Mouse (Mus musculus) hindbrain, embryonic 16.5 days (tissue): Measurements from ENCODE around the gene Apobec1. TPM values are rescaled to one million over a fixed set of nuclear protein-coding genes. Genes with fewer than 3 reads are reported as not detected.

Experiments
- ATAC-seq: fragments of 200-750 bp; cut with Nextera tagmentation; 2 replicates; pipeline ENCODE4 v1.8.0; 2017; ENCODE audit warnings: moderate TSS enrichment, moderate library complexity
- H3K27ac ChIP-seq: fragments of 300-500 bp; sonication (generic); 2 replicates; pipeline ENCODE4 v1.5.1; 2014; ENCODE audit warnings: low read depth, mild to moderate bottlenecking, control low read depth, low read length, moderate library complexity
- H3K27me3 ChIP-seq: fragments of 300-500 bp; sonication (generic); replicated peaks from 2 replicates; pipeline ENCODE4 v1.6.1; 2014; ENCODE audit warnings: low read length; ENCODE audit not compliant: control insufficient read depth, insufficient read depth
- H3K36me3 ChIP-seq: fragments of 300-500 bp; sonication (generic); 2 replicates; pipeline ENCODE4 v1.6.1; 2014; ENCODE audit warnings: mild to moderate bottlenecking, low read length, moderate library complexity, mixed read lengths; ENCODE audit not compliant: control insufficient read depth, insufficient read depth
- H3K4me1 ChIP-seq: fragments of 300-500 bp; sonication (generic); 2 replicates; pipeline ENCODE4 v1.6.1; 2014; ENCODE audit warnings: low read depth, low read length; ENCODE audit not compliant: control insufficient read depth, insufficient read depth
- H3K4me2 ChIP-seq: fragments of 300-500 bp; sonication (generic); 2 replicates; pipeline ENCODE4 v1.6.1; 2014; ENCODE audit warnings: mild to moderate bottlenecking, low read length, control low read depth, moderate library complexity
- H3K4me3 ChIP-seq: fragments of 300-500 bp; sonication (generic); 2 replicates; pipeline ENCODE4 v1.5.1; 2014; ENCODE audit warnings: mild to moderate bottlenecking, low read length, control low read depth, moderate library complexity
- H3K9ac ChIP-seq: fragments of 300-500 bp; sonication (generic); 2 replicates; pipeline ENCODE4 v1.6.1; 2014; ENCODE audit warnings: low read depth, mild to moderate bottlenecking, control low read depth, low read length, moderate library complexity
- H3K9me3 ChIP-seq: fragments of 300-500 bp; sonication (generic); 2 replicates; pipeline ENCODE4 v1.6.1; 2014; ENCODE audit warnings: mild to moderate bottlenecking, low read length, moderate library complexity; ENCODE audit not compliant: control insufficient read depth
- WGBS: fragments of 180-500 bp; shearing (Covaris S2); extraction: QIAGEN DNeasy Blood & Tissue Kit; methylation state at CpG from one replicate; pipeline ENCODE4 v1.1.7; 2014; 5-methylcytosine and 5-hydroxymethylcytosine counted together
- polyA plus RNA-seq: library from polyadenylated mRNA; unstranded; fragments of >200 nt; fragmentation: Nextera tagmentation; extraction: Ambion mirVana; gene quantifications from 2 replicates; pipeline ENCODE4 v1.2.1, GENCODE M21; 2015

Gene Apobec1
- polyA plus RNA-seq, 1 experiment from 2014 or later, result 1.3 TPM

DNA sequence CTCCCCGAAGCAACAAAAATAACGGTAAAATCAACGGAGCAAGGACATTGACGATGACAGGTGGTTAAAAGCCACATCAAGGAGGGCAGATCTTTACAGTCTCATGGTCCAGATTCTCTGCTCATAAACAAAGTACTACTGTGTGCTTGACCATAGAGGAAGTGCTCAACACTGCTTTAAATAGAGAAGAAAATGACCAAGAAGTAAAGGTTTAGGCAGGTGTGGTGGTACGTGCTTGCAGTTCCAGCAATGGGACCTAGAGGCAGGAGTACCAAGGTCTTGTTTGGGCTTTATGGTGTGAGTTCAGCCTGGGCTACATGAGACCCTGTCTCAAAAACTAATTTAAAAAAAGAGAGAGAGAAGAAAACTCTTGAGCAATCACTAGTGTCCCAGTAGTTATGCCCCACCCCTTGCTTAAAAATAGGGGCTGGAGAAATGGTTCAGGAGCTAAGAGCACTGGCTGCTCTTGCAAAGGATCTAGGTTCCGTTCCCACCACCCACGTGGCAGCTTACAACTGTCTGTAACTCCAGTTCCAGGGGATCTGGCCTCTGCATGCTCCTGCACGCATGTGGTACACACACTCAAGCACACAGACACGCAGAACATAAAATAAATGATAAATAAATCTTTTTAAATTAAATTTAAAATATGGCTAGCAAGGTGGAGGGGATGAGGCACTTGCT is 3.0 kb downstream of the Apobec1 start:
- WGBS, result 92% methylated on average over 9 of the region's 9 CpGs
- no peak for ATAC-seq
- Histone ChIP-seq H3K27ac (no peak overlapping the region), H3K36me3 (no peaks in the 10 kb centered on the region), H3K9ac (no peak overlapping the region), H3K9me3 (no peaks in the 10 kb centered on the region), H3K4me1 (peaks cover 5% of the 10 kb centered on the region), H3K4me2 (no peak overlapping the region), H3K27me3 (no peaks in the 10 kb centered on the region), H3K4me3 (no peak overlapping the region)

DNA sequence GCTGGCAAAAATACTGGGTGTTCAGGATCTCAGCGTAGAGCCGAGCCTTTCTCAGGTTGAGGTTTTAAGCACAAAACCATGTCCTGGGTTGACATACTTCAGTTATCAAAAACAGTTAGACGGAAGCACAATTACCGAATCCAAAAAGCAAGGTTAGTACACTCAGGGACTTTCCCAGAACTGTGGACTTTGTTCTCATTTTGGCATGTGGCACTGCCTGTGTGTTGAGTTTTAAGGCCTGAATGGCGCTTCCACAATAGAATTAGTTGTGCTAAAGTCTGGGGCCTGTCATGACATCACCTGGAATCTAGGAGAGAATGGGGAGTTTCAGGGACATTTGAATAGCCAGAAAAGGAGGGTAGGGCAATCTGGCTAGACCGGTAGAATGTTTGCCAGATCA is 3.8 kb downstream of the Apobec1 start:
- H3K9ac ChIP-seq, result no peak overlapping the region
- peaks cover 5% of the 10 kb centered on the region for H3K4me1 ChIP-seq
- H3K4me3 ChIP-seq, result no peak overlapping the region
- H3K36me3 ChIP-seq, result no peaks in the 10 kb centered on the region
- H3K4me2 ChIP-seq, result no peak overlapping the region
- WGBS, result 80% methylated on average over 6 of the region's 6 CpGs
- no peaks in the 10 kb centered on the region for H3K27me3 ChIP-seq
- no peaks in the 10 kb centered on the region for H3K9me3 ChIP-seq
- no peak overlapping the region for H3K27ac ChIP-seq
- no peak for ATAC-seq

DNA sequence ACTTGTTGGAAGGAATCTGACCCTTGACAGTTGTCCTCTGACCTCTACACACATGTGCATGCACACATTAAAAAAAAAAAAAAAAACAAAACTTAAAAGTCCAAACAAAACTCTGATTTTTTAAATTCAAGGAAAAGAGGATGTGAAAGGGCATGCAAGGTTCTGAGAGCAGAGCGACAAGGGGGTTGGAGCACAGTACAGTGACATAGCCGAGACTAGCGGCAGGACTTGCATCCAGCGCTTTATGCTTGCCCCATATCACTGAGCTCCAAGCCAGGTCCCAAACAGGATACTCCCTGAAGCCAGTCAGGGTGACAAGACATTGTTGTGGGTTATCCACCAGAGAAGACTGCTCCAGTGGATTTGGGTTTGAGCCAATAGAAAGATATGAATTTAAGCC is 4.2 kb downstream of the Apobec1 start:
- H3K36me3 ChIP-seq, result no peaks in the 10 kb centered on the region
- no peak for ATAC-seq
- H3K27ac ChIP-seq, result no peak overlapping the region
- 95% methylated on average over 4 of the region's 4 CpGs for WGBS
- no peaks in the 10 kb centered on the region for H3K9me3 ChIP-seq
- no peak overlapping the region for H3K4me3 ChIP-seq
- H3K4me2 ChIP-seq, result no peak overlapping the region
- H3K4me1 ChIP-seq, result peaks cover 5% of the 10 kb centered on the region
- H3K9ac ChIP-seq, result no peak overlapping the region
- no peaks in the 10 kb centered on the region for H3K27me3 ChIP-seq

- no peaks in the 10 kb centered on the region for H3K36me3 ChIP-seq
- no peak overlapping the region for H3K4me3 ChIP-seq
- WGBS, result 87% methylated on average over 7 of the region's 7 CpGs
- no peaks in the 10 kb centered on the region for H3K27me3 ChIP-seq
- no peaks in the 10 kb centered on the region for H3K9me3 ChIP-seq
- H3K4me2 ChIP-seq, result no peak overlapping the region
- no peaks in the 10 kb centered on the region for H3K4me1 ChIP-seq
- no peak overlapping the region for H3K9ac ChIP-seq
- H3K27ac ChIP-seq, result no peak overlapping the region
- no peak for ATAC-seq
Measured at GRCm38 (mm10) chr6:122596608-122597007, 5.6 kb downstream of the Apobec1 start.

- no peak overlapping the region for H3K4me2 ChIP-seq
- H3K9ac ChIP-seq, result no peak overlapping the region
- no peaks in the 10 kb centered on the region for H3K9me3 ChIP-seq
- 29% methylated on average over 7 of the region's 7 CpGs for WGBS
- peak; percentile 87 for ATAC-seq
- H3K27me3 ChIP-seq, result no peaks in the 10 kb centered on the region
- no peaks in the 10 kb centered on the region for H3K4me1 ChIP-seq
- no peaks in the 10 kb centered on the region for H3K36me3 ChIP-seq
- no peak overlapping the region for H3K4me3 ChIP-seq
- no peak overlapping the region for H3K27ac ChIP-seq
Measured at GRCm38 (mm10) chr6:122595637-122596036, 6.6 kb downstream of the Apobec1 start.

- Histone ChIP-seq H3K4me2 (no peak overlapping the region), H3K27me3 (no peaks in the 10 kb centered on the region), H3K9me3 (no peaks in the 10 kb centered on the region), H3K36me3 (no peaks in the 10 kb centered on the region), H3K27ac (no peak overlapping the region), H3K9ac (no peak overlapping the region), H3K4me3 (no peak overlapping the region), H3K4me1 (no peaks in the 10 kb centered on the region)
- 90% methylated on average over 2 of the region's 2 CpGs for WGBS
- ATAC-seq, result no peak
Measured at GRCm38 (mm10) chr6:122592905-122593304, 9.3 kb downstream of the Apobec1 start.

GRCm38 (mm10) chr6:122591027-122591758 is 11.1 kb downstream of the Apobec1 start:
- H3K4me1 ChIP-seq, result no peaks in the 10 kb centered on the region
- H3K27me3 ChIP-seq, result no peaks in the 10 kb centered on the region
- WGBS, result 85% methylated on average over 13 of the region's 13 CpGs
- no peak for ATAC-seq
- no peaks in the 10 kb centered on the region for H3K36me3 ChIP-seq
- no peak overlapping the region for H3K4me3 ChIP-seq
- no peaks in the 10 kb centered on the region for H3K9me3 ChIP-seq
- H3K9ac ChIP-seq, result no peak overlapping the region
- H3K4me2 ChIP-seq, result no peak overlapping the region
- no peak overlapping the region for H3K27ac ChIP-seq

- Histone ChIP-seq H3K9me3 (no peaks in the 10 kb centered on the region), H3K27me3 (no peaks in the 10 kb centered on the region), H3K9ac (no peak overlapping the region), H3K4me1 (no peaks in the 10 kb centered on the region), H3K4me2 (no peak overlapping the region), H3K27ac (no peak overlapping the region), H3K36me3 (no peaks in the 10 kb centered on the region), H3K4me3 (no peak overlapping the region)
- 85% methylated on average over 1 of the region's 1 CpGs for WGBS
- ATAC-seq, result no peak
Measured at GRCm38 (mm10) chr6:122579086-122579485, 23.2 kb downstream of the Apobec1 start.

DNA sequence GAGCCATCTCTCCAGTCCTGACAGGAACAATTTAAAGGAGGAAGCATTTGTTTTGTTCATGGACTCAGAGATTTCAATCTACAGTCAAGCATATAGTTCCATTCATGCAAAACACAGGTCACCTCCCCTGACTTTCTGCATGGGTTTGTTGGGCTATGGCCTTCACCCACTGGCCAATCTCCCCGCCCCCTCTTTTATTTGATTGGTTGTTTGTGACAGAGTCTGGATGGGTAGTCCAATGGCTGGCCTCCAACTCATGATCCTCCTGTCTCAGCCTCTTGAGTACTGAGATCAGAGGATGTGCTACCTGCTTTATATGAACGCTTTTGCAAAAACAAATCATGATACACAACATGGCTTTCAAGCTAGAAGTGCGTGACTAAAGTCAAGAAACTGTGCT is 25.2 kb downstream of the Apobec1 start:
- H3K27ac ChIP-seq, result no peak overlapping the region
- no peak overlapping the region for H3K4me2 ChIP-seq
- no peak overlapping the region for H3K4me3 ChIP-seq
- no peak overlapping the region for H3K9ac ChIP-seq
- no peaks in the 10 kb centered on the region for H3K4me1 ChIP-seq
- 88% methylated on average over 3 of the region's 3 CpGs for WGBS
- no peak for ATAC-seq
- H3K36me3 ChIP-seq, result no peaks in the 10 kb centered on the region
- H3K9me3 ChIP-seq, result no peaks in the 10 kb centered on the region
- no peaks in the 10 kb centered on the region for H3K27me3 ChIP-seq
